Mouse (Mus musculus) liver, embryonic 14.5 days (tissue): Measurements from ENCODE around the gene Sel1l3. TPM values are rescaled to one million over a fixed set of nuclear protein-coding genes. Genes with fewer than 3 reads are reported as not detected.

Source experiments
- ATAC-seq: fragments of 200-750 bp; cut with Nextera tagmentation; 2 replicates; pipeline ENCODE4 v1.8.0; 2017; ENCODE audit warnings: moderate number of reproducible peaks, mild to moderate bottlenecking, moderate library complexity; ENCODE audit not compliant: insufficient read depth
- DNase-seq, 3 experiments: peaks; one replicate each; pipeline ENCODE4 v3.0.0-alpha.2; 2012 to 2013; ENCODE audit warnings: low read depth in 3 of 3, low spot score in 3 of 3
- H3K27ac ChIP-seq: fragments of 300-500 bp; sonication (generic); 2 replicates; pipeline ENCODE4 v1.5.1; 2014; ENCODE audit warnings: moderate library complexity, mild to moderate bottlenecking, control low read depth, inconsistent platforms
- H3K27me3 ChIP-seq: fragments of 300-500 bp; sonication (generic); 2 replicates; pipeline ENCODE4 v1.6.1; 2014; ENCODE audit warnings: mild to moderate bottlenecking, low read length, moderate library complexity; ENCODE audit not compliant: control insufficient read depth, insufficient read depth
- H3K36me3 ChIP-seq: fragments of 300-500 bp; sonication (generic); replicated peaks from 2 replicates; pipeline ENCODE4 v1.6.1; 2014; ENCODE audit warnings: low read depth; ENCODE audit not compliant: control insufficient read depth, insufficient read depth
- H3K4me1 ChIP-seq, 2 experiments: fragments of 200-500 bp in 1 of 2; fragments of 300-500 bp in 1 of 2; sonication (generic) in 1 of 2; replicated peaks; 2 replicates each; pipeline ENCODE4 v1.6.1; 2012 to 2014; ENCODE audit warnings: antibody characterized with exemption in 1 of 2, inconsistent platforms in 1 of 2, low read length in 1 of 2; ENCODE audit not compliant: control insufficient read depth in 2 of 2, insufficient read depth in 2 of 2
- H3K4me2 ChIP-seq: fragments of 300-500 bp; sonication (generic); 2 replicates; pipeline ENCODE4 v1.6.1; 2014; ENCODE audit warnings: low read depth, mild to moderate bottlenecking, control low read depth, moderate library complexity
- H3K4me3 ChIP-seq, 2 experiments: fragments of 200-500 bp in 1 of 2; fragments of 300-500 bp in 1 of 2; sonication (generic) in 1 of 2; 2 replicates each; pipeline ENCODE4 v1.5.1; 2012 to 2014; ENCODE audit warnings: low read depth in 2 of 2, low read length in 2 of 2, mild to moderate bottlenecking in 2 of 2, control low read depth in 1 of 2, inconsistent platforms in 1 of 2, moderate library complexity in 1 of 2; ENCODE audit not compliant: insufficient read depth in 1 of 2
- H3K9ac ChIP-seq: fragments of 300-500 bp; sonication (generic); replicated peaks from 2 replicates; pipeline ENCODE4 v1.6.1; 2014; ENCODE audit warnings: mild to moderate bottlenecking, control low read depth, moderate library complexity
- H3K9me3 ChIP-seq: fragments of 300-500 bp; sonication (generic); 2 replicates; pipeline ENCODE4 v1.6.1; 2016; ENCODE audit warnings: low read length, mixed read lengths; ENCODE audit not compliant: control insufficient read depth
- CTCF ChIP-seq: IDR thresholded peaks from 2 replicates; pipeline ENCODE4 v1.5.1; 2016; ENCODE audit warnings: antibody characterized with exemption, low read depth, control low read depth
- EP300 ChIP-seq: IDR thresholded peaks from 2 replicates; pipeline ENCODE4 v1.6.1; 2016; ENCODE audit warnings: antibody characterized with exemption, low read depth
- WGBS: fragments of 180-500 bp; shearing (Covaris S2); extraction: QIAGEN DNeasy Blood & Tissue Kit; methylation state at CpG from one replicate; pipeline ENCODE4 v1.1.7; 2014; ENCODE audit not compliant: insufficient replicate concordance; 5-methylcytosine and 5-hydroxymethylcytosine counted together
- polyA plus RNA-seq, 2 experiments: library from polyadenylated mRNA; depleted of rRNA in 1 of 2; stranded (reverse) in 1 of 2; unstranded in 1 of 2; fragments of >200 nt; fragmentation: Nextera tagmentation in 1 of 2; extraction: Ambion mirVana in 1 of 2; gene quantifications; 2 replicates each; pipeline versions ENCODE4 v1.2.1 to v1.2.3; 2012 to 2014

Gene Sel1l3
- polyA plus RNA-seq (2012; rRNA removed) (0.03 and 0.05 TPM in 2 replicates), polyA plus RNA-seq (2014; fragmentation: Nextera tagmentation; extraction: Ambion mirVana) (0.10 TPM in 1 of 2 replicates, not detected in the other)

DNA sequence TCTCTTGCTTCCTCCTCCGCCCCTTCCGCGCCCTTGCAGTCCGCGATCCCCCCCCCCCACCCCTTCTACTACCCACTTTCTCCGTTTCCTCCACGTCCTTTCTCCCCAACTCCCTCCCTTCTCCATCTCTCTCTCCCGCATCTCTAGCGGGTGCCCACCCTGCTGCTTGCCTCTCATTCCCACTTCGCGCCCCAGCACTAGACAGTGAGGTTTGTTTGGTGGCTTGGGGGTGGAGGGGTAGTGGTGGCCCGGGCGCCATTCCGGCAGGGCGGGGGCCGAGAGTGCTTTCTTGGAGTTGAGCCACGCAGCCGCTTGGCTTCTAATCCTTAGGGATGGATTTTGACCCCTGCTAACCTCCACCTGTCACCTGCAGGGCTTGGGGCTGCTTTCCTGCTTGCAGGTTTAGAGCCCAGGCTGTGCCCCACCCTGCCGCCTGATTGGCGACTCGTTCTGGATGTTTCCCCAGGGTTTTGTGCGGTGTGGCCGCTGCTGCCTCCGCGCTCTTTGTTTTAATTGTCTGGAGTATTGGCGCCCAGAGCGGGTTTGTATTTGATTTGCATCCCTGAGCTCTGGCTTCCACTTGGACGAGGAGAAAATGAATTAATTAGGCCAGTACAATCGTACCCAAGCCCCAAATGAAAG is at the start of gene Sel1l3:
Gene Sel1l3 (minus strand): TSS at position 217 of the 642 bp plus-strand sequence.
- 2% methylated on average over 25 of the region's 29 CpGs for WGBS
- Histone ChIP-seq H3K4me2 (peak within 1 kb of the TSS; percentile 53), H3K27me3 (peaks cover 39% of the 10 kb centered on the region), H3K27ac (no peak within 1 kb of the TSS), H3K4me3 (peak within 1 kb of the TSS; percentile 31 to 47; a peak in 3 of 4 replicates), H3K9ac (no peak within 1 kb of the TSS), H3K9me3 (no peaks in the 10 kb centered on the region), H3K36me3 (no peaks in the 10 kb centered on the region), H3K4me1 (no peaks in the 10 kb centered on the region)
- no peak for ATAC-seq
- DNase-seq: no peak
- TF ChIP-seq CTCF: no peak
- no peak for TF ChIP-seq EP300

DNA sequence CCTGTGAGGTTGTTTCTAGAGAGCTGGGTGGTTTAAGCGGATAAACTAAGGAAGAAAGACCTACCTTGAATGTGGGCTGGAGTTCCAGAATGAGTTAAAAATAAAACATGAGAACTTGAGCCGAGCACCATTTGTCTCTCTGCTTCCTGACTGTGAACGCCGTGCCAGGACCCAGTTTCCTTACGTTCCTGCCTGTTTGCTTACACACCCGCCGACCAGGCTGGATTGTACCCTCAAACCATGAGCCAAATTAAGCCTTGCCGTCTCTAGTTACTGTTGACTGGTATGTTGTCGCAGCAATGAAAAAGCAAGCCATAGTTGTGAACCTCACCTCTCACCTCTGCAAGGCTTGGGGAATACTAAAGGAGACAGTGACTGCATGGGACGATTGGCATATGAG is 48.3 kb upstream of the Sel1l3 start:
- Histone ChIP-seq H3K4me2 (no peak overlapping the region), H3K27ac (no peak overlapping the region), H3K9me3 (no peaks in the 10 kb centered on the region), H3K4me3 (no peak overlapping the region), H3K27me3 (peaks cover 16% of the 10 kb centered on the region), H3K9ac (no peak overlapping the region), H3K36me3 (no peaks in the 10 kb centered on the region), H3K4me1 (peaks cover 3 to 10% of the 10 kb centered on the region in 2 experiments; a peak in 2 of 4 replicates)
- TF ChIP-seq CTCF (no peak), EP300 (no peak)
- DNase-seq (no peak), ATAC-seq (no peak)
- 53% methylated on average over 10 of the region's 10 CpGs for WGBS

DNA sequence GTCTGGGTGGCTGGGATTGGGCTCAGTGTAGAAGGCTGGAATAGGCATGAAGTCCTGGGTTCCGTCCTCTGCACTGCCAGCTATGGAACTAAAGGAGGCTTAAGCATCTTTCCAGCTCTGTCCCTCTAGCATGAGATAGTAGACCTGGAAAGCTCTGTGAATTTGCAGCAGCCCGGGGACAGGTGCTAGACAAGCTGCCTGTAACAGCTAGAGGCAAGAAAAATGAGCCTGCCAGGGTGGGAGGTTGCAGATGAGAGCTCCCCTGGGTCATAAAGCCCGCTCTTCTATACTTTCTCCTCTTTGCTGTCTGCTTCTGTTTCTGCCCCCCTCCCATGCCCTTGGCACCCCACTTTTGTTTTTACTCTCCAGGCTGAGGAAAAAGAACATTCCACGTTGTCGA is 46.2 kb upstream of the Sel1l3 start:
- no peak for ATAC-seq
- no peak for TF ChIP-seq EP300
- no peak for TF ChIP-seq CTCF
- DNase-seq: no peak
- H3K36me3 ChIP-seq: no peaks in the 10 kb centered on the region
- no peak overlapping the region for H3K4me3 ChIP-seq
- H3K4me2 ChIP-seq: no peak overlapping the region
- no peak overlapping the region for H3K9ac ChIP-seq
- WGBS: 50% methylated on average over 5 of the region's 5 CpGs
- H3K4me1 ChIP-seq: peaks cover 0 to 5% of the 10 kb centered on the region in 2 experiments; a peak in 1 of 4 replicates
- peaks cover 16% of the 10 kb centered on the region for H3K27me3 ChIP-seq
- H3K27ac ChIP-seq: no peak overlapping the region
- H3K9me3 ChIP-seq: no peaks in the 10 kb centered on the region

DNA sequence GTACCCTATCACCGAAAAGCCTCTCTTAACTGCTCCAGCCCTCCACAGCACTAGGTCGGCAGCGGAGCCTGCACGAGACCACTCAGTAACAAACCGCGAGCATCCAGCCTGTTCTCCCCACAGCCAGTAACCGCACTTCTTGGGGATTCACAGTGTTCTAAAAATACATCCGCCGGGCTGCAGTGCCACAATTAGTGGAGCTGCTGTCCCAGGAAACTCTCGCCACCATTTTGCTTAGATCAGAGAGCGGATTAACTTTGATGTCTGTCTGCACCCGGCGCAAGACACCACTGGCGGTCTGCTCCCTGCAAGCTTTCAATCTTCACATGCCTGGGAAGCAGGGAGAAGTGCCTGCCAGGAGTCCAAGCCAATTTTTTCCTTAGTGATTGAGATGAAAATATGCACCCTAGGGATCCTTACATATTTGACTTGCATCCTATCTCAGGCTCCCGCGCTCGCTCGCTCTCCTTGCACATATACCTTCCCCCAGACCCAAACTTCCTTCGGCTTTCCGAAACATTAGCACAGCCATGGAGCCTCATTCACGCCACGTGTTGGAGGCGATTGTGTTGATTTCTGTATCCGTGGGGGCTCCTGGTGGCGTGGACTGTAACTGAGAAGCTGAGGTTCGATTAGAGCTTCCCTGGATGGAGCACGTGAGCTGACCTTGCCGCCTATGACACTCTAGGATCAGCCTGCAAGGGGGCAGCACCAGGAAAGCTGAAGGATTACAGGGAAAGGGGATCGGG is 44.5 kb upstream of the Sel1l3 start:
- DNase-seq (no peak), ATAC-seq (no peak)
- Histone ChIP-seq H3K9me3 (no peaks in the 10 kb centered on the region), H3K9ac (no peak overlapping the region), H3K27ac (no peak overlapping the region), H3K4me1 (peaks cover 0 to 5% of the 10 kb centered on the region in 2 experiments; a peak in 1 of 4 replicates), H3K4me2 (peak overlapping the region; percentile 52), H3K36me3 (no peaks in the 10 kb centered on the region), H3K4me3 (peak overlapping the region; percentile 12 to 40; a peak in 2 of 4 replicates), H3K27me3 (peaks cover 16% of the 10 kb centered on the region)
- WGBS: 3% methylated on average over 29 of the region's 29 CpGs
- TF ChIP-seq EP300: no peak
- 0 out of 2 replicates have a peak, but pooled peaks have one; percentile 11 for TF ChIP-seq CTCF

DNA sequence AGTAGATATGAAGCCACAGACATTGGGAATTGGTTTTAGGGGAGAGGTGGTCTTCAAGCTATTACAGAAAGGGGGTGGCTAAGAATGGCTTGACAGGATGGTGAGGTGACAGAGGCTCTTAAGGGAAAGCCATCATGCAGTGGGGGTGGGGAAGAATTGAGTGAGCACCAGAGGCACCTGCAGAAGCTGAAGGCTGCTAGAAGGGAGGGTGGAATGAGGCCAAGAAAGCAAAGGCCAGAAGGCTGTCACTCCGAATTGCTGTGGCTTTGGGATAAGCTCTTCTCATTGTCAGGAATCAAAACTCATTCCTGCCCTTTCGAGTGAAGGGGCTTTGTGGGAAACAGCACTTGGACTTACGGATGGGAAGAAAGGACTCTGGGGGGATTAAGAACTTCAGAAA is 41.1 kb upstream of the Sel1l3 start:
- Histone ChIP-seq H3K9ac (no peak overlapping the region), H3K9me3 (no peaks in the 10 kb centered on the region), H3K4me3 (no peak overlapping the region), H3K4me1 (peaks cover 0 to 5% of the 10 kb centered on the region in 2 experiments; a peak in 1 of 4 replicates), H3K36me3 (no peaks in the 10 kb centered on the region), H3K4me2 (no peak overlapping the region), H3K27ac (no peak overlapping the region), H3K27me3 (peaks cover 16% of the 10 kb centered on the region)
- no peak for ATAC-seq
- no peak for DNase-seq
- 63% methylated on average over 3 of the region's 3 CpGs for WGBS
- TF ChIP-seq CTCF (no peak), EP300 (no peak)
